Mouse (Mus musculus): ENCODE measurements around the gene Caln1. TPM values are rescaled to one million over a fixed set of nuclear protein-coding genes. Genes with fewer than 3 reads are reported as not detected.

Gene Caln1
- polyA plus RNA-seq, 2 experiments, result not detected

GRCm38 (mm10) chr5:130527416-130527815, 158.2 kb downstream of the Caln1 start:
- no peaks in the 10 kb centered on the region for H3K9me3 ChIP-seq (ENCODE audit: control insufficient read depth, low read length)
- ATAC-seq (ENCODE audit: insufficient read depth), result no peak
- WGBS (ENCODE audit: insufficient replicate concordance), result 65% methylated on average over 2 of the region's 2 CpGs

GRCm38 (mm10) chr5:130547496-130547895, 178.2 kb downstream of the Caln1 start:
- Histone ChIP-seq H3K9ac (replicated peaks) (no peak overlapping the region), H3K4me2 (ENCODE audit: low read depth) (no peak overlapping the region), H3K4me1 (replicated peaks; ENCODE audit: control insufficient read depth in 2 of 2, insufficient read depth in 2 of 2, low read length in 1 of 2) (no peaks in the 10 kb centered on the region), H3K27me3 (ENCODE audit: control insufficient read depth, insufficient read depth, low read length) (no peaks in the 10 kb centered on the region), H3K4me3 (ENCODE audit: insufficient read depth in 1 of 2, low read depth in 2 of 2, low read length in 2 of 2) (no peak overlapping the region), H3K27ac (no peak overlapping the region), H3K36me3 (replicated peaks; ENCODE audit: control insufficient read depth, insufficient read depth, low read depth) (no peaks in the 10 kb centered on the region), H3K9me3 (ENCODE audit: control insufficient read depth, low read length) (no peaks in the 10 kb centered on the region; the same call in 1 of the 2 replicates)
- WGBS (ENCODE audit: insufficient replicate concordance), result 62% methylated on average over 5 of the region's 5 CpGs
- no peak for DNase-seq (ENCODE audit: low read depth in 3 of 3, low spot score in 3 of 3)
- ATAC-seq (ENCODE audit: insufficient read depth), result no peak
- no peak for TF ChIP-seq EP300 (IDR thresholded peaks at IDR 0.05; ENCODE audit: low read depth)
- TF ChIP-seq CTCF (IDR thresholded peaks at IDR 0.05; ENCODE audit: low read depth), result no peak

More at GRCm38 (mm10) chr5:130527416-130527815, 158.2 kb downstream of the Caln1 start:
- no peak for TF ChIP-seq CTCF (IDR thresholded peaks at IDR 0.05; ENCODE audit: low read depth)
- no peak for DNase-seq (ENCODE audit: low read depth in 3 of 3, low spot score in 3 of 3)
- H3K27ac ChIP-seq, result no peak overlapping the region
- no peak overlapping the region for H3K9ac ChIP-seq (replicated peaks)
- H3K4me3 ChIP-seq (ENCODE audit: insufficient read depth in 1 of 2, low read depth in 2 of 2, low read length in 2 of 2), result no peak overlapping the region
- no peak overlapping the region for H3K4me2 ChIP-seq (ENCODE audit: low read depth)
- no peaks in the 10 kb centered on the region for H3K4me1 ChIP-seq (replicated peaks; ENCODE audit: control insufficient read depth in 2 of 2, insufficient read depth in 2 of 2, low read length in 1 of 2)
- no peaks in the 10 kb centered on the region for H3K36me3 ChIP-seq (replicated peaks; ENCODE audit: control insufficient read depth, insufficient read depth, low read depth)
- no peaks in the 10 kb centered on the region for H3K27me3 ChIP-seq (ENCODE audit: control insufficient read depth, insufficient read depth, low read length)

GRCm38 (mm10) chr5:130553916-130554315, 184.7 kb downstream of the Caln1 start:
- TF ChIP-seq EP300 (IDR thresholded peaks at IDR 0.05; ENCODE audit: low read depth), result no peak
- TF ChIP-seq CTCF (IDR thresholded peaks at IDR 0.05; ENCODE audit: low read depth), result no peak
- no peak for DNase-seq (ENCODE audit: low read depth in 3 of 3, low spot score in 3 of 3)

GRCm38 (mm10) chr5:130563146-130563545, 193.9 kb downstream of the Caln1 start:
- no peak for TF ChIP-seq EP300 (IDR thresholded peaks at IDR 0.05; ENCODE audit: low read depth)
- TF ChIP-seq CTCF (IDR thresholded peaks at IDR 0.05; ENCODE audit: low read depth), result no peak

More at GRCm38 (mm10) chr5:130553916-130554315, 184.7 kb downstream of the Caln1 start:
- H3K36me3 ChIP-seq (replicated peaks; ENCODE audit: control insufficient read depth, insufficient read depth, low read depth), result no peaks in the 10 kb centered on the region
- WGBS (ENCODE audit: insufficient replicate concordance), result 37% methylated on average over 4 of the region's 4 CpGs
- H3K9ac ChIP-seq (replicated peaks), result no peak overlapping the region
- no peak for ATAC-seq (ENCODE audit: insufficient read depth)
- no peak overlapping the region for H3K4me3 ChIP-seq (ENCODE audit: insufficient read depth in 1 of 2, low read depth in 2 of 2, low read length in 2 of 2)
- no peaks in the 10 kb centered on the region for H3K9me3 ChIP-seq (ENCODE audit: control insufficient read depth, low read length)
- no peaks in the 10 kb centered on the region for H3K4me1 ChIP-seq (replicated peaks; ENCODE audit: control insufficient read depth in 2 of 2, insufficient read depth in 2 of 2, low read length in 1 of 2)
- no peaks in the 10 kb centered on the region for H3K27me3 ChIP-seq (ENCODE audit: control insufficient read depth, insufficient read depth, low read length)
- H3K27ac ChIP-seq, result no peak overlapping the region
- H3K4me2 ChIP-seq (ENCODE audit: low read depth), result no peak overlapping the region

GRCm38 (mm10) chr5:130566002-130566401, 196.7 kb downstream of the Caln1 start:
- H3K9me3 ChIP-seq (ENCODE audit: control insufficient read depth, low read length), result no peaks in the 10 kb centered on the region; the same call in 1 of the 2 replicates
- WGBS (ENCODE audit: insufficient replicate concordance), result 61% methylated on average over 3 of the region's 3 CpGs
- H3K27ac ChIP-seq, result no peak overlapping the region
- no peaks in the 10 kb centered on the region for H3K36me3 ChIP-seq (replicated peaks; ENCODE audit: control insufficient read depth, insufficient read depth, low read depth)
- no peaks in the 10 kb centered on the region for H3K4me1 ChIP-seq (replicated peaks; ENCODE audit: control insufficient read depth in 2 of 2, insufficient read depth in 2 of 2, low read length in 1 of 2)
- no peak overlapping the region for H3K4me3 ChIP-seq (ENCODE audit: insufficient read depth in 1 of 2, low read depth in 2 of 2, low read length in 2 of 2)
- H3K4me2 ChIP-seq (ENCODE audit: low read depth), result no peak overlapping the region
- no peak for DNase-seq (ENCODE audit: low read depth in 3 of 3, low spot score in 3 of 3)
- ATAC-seq (ENCODE audit: insufficient read depth), result no peak
- TF ChIP-seq EP300 (IDR thresholded peaks at IDR 0.05; ENCODE audit: low read depth) (no peak), CTCF (IDR thresholded peaks at IDR 0.05; ENCODE audit: low read depth) (no peak)
- H3K9ac ChIP-seq (replicated peaks), result no peak overlapping the region
- H3K27me3 ChIP-seq (ENCODE audit: control insufficient read depth, insufficient read depth, low read length), result no peaks in the 10 kb centered on the region

More at GRCm38 (mm10) chr5:130563146-130563545, 193.9 kb downstream of the Caln1 start:
- Histone ChIP-seq H3K36me3 (replicated peaks; ENCODE audit: control insufficient read depth, insufficient read depth, low read depth) (no peaks in the 10 kb centered on the region), H3K4me1 (replicated peaks; ENCODE audit: control insufficient read depth in 2 of 2, insufficient read depth in 2 of 2, low read length in 1 of 2) (no peaks in the 10 kb centered on the region), H3K4me3 (ENCODE audit: insufficient read depth in 1 of 2, low read depth in 2 of 2, low read length in 2 of 2) (no peak overlapping the region), H3K9me3 (ENCODE audit: control insufficient read depth, low read length) (no peaks in the 10 kb centered on the region; the same call in 1 of the 2 replicates), H3K27ac (no peak overlapping the region), H3K4me2 (ENCODE audit: low read depth) (no peak overlapping the region), H3K9ac (replicated peaks) (no peak overlapping the region), H3K27me3 (ENCODE audit: control insufficient read depth, insufficient read depth, low read length) (no peaks in the 10 kb centered on the region)
- WGBS (ENCODE audit: insufficient replicate concordance), result 49% methylated on average over 3 of the region's 3 CpGs
- no peak for ATAC-seq (ENCODE audit: insufficient read depth)
- no peak for DNase-seq (ENCODE audit: low read depth in 3 of 3, low spot score in 3 of 3)

All from liver, embryonic 14.5 days (tissue).